Mouse (Mus musculus): ENCODE measurements around the gene Zbtb25. TPM values are rescaled to one million over a fixed set of nuclear protein-coding genes. Genes with fewer than 3 reads are reported as not detected.

The Zbtb25 gene
- polyA plus RNA-seq, 1 experiment from 2014 or later = 15.6 TPM

- H3K36me3 ChIP-seq = no peaks in the 10 kb centered on the region
- H3K9me3 ChIP-seq = no peaks in the 10 kb centered on the region
- peak overlapping the region; percentile 77 for H3K4me2 ChIP-seq
- peaks cover 27% of the 10 kb centered on the region for H3K4me1 ChIP-seq (replicated peaks)
- peak overlapping the region; percentile 57 for H3K4me3 ChIP-seq
- H3K27me3 ChIP-seq = peaks cover 56% of the 10 kb centered on the region
- ATAC-seq (ENCODE audit: low read depth) = peak; percentile 94
- H3K9ac ChIP-seq = peak overlapping the region; percentile 71
- peak overlapping the region; percentile 87 for H3K27ac ChIP-seq (replicated peaks)
- WGBS = under 1% methylated on average over 54 of the region's 54 CpGs
Observed at GRCm38 (mm10) chr12:76402991-76403885, 33.8 kb upstream of the Zbtb25 start.

- Histone ChIP-seq H3K36me3 (no peaks in the 10 kb centered on the region), H3K9ac (no peak overlapping the region), H3K4me3 (no peak overlapping the region), H3K9me3 (no peaks in the 10 kb centered on the region), H3K27me3 (peaks cover 42% of the 10 kb centered on the region), H3K4me2 (no peak overlapping the region), H3K4me1 (replicated peaks) (peaks cover 27% of the 10 kb centered on the region), H3K27ac (replicated peaks) (no peak overlapping the region)
- no peak for ATAC-seq (ENCODE audit: low read depth)
- 58% methylated on average over 3 of the region's 3 CpGs for WGBS
Observed at GRCm38 (mm10) chr12:76401674-76402073, 32.3 kb upstream of the Zbtb25 start.

- no peak overlapping the region for H3K9ac ChIP-seq
- no peak overlapping the region for H3K4me2 ChIP-seq
- H3K4me1 ChIP-seq (replicated peaks) = no peaks in the 10 kb centered on the region
- peaks cover 9% of the 10 kb centered on the region for H3K27me3 ChIP-seq
- H3K36me3 ChIP-seq = no peaks in the 10 kb centered on the region
- 84% methylated on average over 5 of the region's 5 CpGs for WGBS
- no peak overlapping the region for H3K27ac ChIP-seq (replicated peaks)
- H3K9me3 ChIP-seq = no peaks in the 10 kb centered on the region
- no peak overlapping the region for H3K4me3 ChIP-seq
- ATAC-seq (ENCODE audit: low read depth) = no peak
Observed at GRCm38 (mm10) chr12:76397281-76397680, 27.9 kb upstream of the Zbtb25 start.

- Histone ChIP-seq H3K4me2 (no peak overlapping the region), H3K9ac (no peak overlapping the region), H3K27me3 (no peaks in the 10 kb centered on the region), H3K4me1 (replicated peaks) (no peaks in the 10 kb centered on the region), H3K9me3 (no peaks in the 10 kb centered on the region), H3K27ac (replicated peaks) (no peak overlapping the region), H3K36me3 (no peaks in the 10 kb centered on the region), H3K4me3 (no peak overlapping the region)
- 84% methylated on average over 5 of the region's 5 CpGs for WGBS
- ATAC-seq (ENCODE audit: low read depth) = no peak
Observed at GRCm38 (mm10) chr12:76392979-76393378, 23.6 kb upstream of the Zbtb25 start.

GRCm38 (mm10) chr12:76391595-76392271 lies 22.3 kb upstream of the Zbtb25 start:
- Histone ChIP-seq H3K4me1 (replicated peaks) (no peaks in the 10 kb centered on the region), H3K4me3 (no peak overlapping the region), H3K9ac (no peak overlapping the region), H3K27me3 (no peaks in the 10 kb centered on the region), H3K27ac (replicated peaks) (no peak overlapping the region), H3K36me3 (peaks cover 5% of the 10 kb centered on the region), H3K4me2 (no peak overlapping the region), H3K9me3 (no peaks in the 10 kb centered on the region)
- 73% methylated on average over 3 of the region's 3 CpGs for whole genome bisulfite sequencing
- no peak for ATAC-seq (ENCODE audit: low read depth)

- Histone ChIP-seq H3K36me3 (peaks cover 22% of the 10 kb centered on the region), H3K9ac (no peak overlapping the region), H3K4me1 (replicated peaks) (no peaks in the 10 kb centered on the region), H3K4me2 (no peak overlapping the region), H3K9me3 (no peaks in the 10 kb centered on the region), H3K27me3 (no peaks in the 10 kb centered on the region), H3K27ac (replicated peaks) (no peak overlapping the region), H3K4me3 (no peak overlapping the region)
- ATAC-seq (ENCODE audit: low read depth) = no peak
- 63% methylated on average over 11 of the region's 11 CpGs for WGBS
Observed at GRCm38 (mm10) chr12:76388794-76389193, 19.4 kb upstream of the Zbtb25 start.

- no peaks in the 10 kb centered on the region for H3K4me1 ChIP-seq (replicated peaks)
- 96% methylated on average over 8 of the region's 8 CpGs for WGBS
Observed at GRCm38 (mm10) chr12:76385342-76385741, 15.9 kb upstream of the Zbtb25 start.

GRCm38 (mm10) chr12:76380151-76380550 lies 10.7 kb upstream of the Zbtb25 start:
- H3K27me3 ChIP-seq = no peaks in the 10 kb centered on the region
- 90% methylated on average over 7 of the region's 7 CpGs for WGBS
- no peak overlapping the region for H3K9ac ChIP-seq
- H3K4me1 ChIP-seq (replicated peaks) = no peaks in the 10 kb centered on the region
- H3K9me3 ChIP-seq = no peaks in the 10 kb centered on the region
- no peak overlapping the region for H3K27ac ChIP-seq (replicated peaks)
- H3K4me2 ChIP-seq = no peak overlapping the region
- H3K36me3 ChIP-seq = 0 out of 2 replicates have a peak, but pooled peaks cover 2% of the 10 kb centered on the region
- no peak overlapping the region for H3K4me3 ChIP-seq
- no peak for ATAC-seq (ENCODE audit: low read depth)

More at GRCm38 (mm10) chr12:76385342-76385741, 15.9 kb upstream of the Zbtb25 start:
- ATAC-seq (ENCODE audit: low read depth) = no peak
- H3K4me3 ChIP-seq = no peak overlapping the region
- no peaks in the 10 kb centered on the region for H3K9me3 ChIP-seq
- H3K9ac ChIP-seq = no peak overlapping the region
- no peaks in the 10 kb centered on the region for H3K27me3 ChIP-seq
- no peak overlapping the region for H3K4me2 ChIP-seq
- no peak overlapping the region for H3K27ac ChIP-seq (replicated peaks)
- H3K36me3 ChIP-seq = peaks cover 22% of the 10 kb centered on the region

GRCm38 (mm10) chr12:76378556-76378955 lies 9.2 kb upstream of the Zbtb25 start:
- Histone ChIP-seq H3K9me3 (no peaks in the 10 kb centered on the region), H3K36me3 (no peaks in the 10 kb centered on the region), H3K27ac (replicated peaks) (no peak overlapping the region), H3K4me2 (no peak overlapping the region), H3K9ac (no peak overlapping the region), H3K4me3 (no peak overlapping the region), H3K4me1 (replicated peaks) (peaks cover 5% of the 10 kb centered on the region), H3K27me3 (no peaks in the 10 kb centered on the region)
- ATAC-seq (ENCODE audit: low read depth) = no peak
- WGBS = 91% methylated on average over 5 of the region's 5 CpGs

GRCm38 (mm10) chr12:76377726-76378125 lies 8.3 kb upstream of the Zbtb25 start:
- WGBS = 89% methylated on average over 3 of the region's 3 CpGs
- H3K27ac ChIP-seq (replicated peaks) = no peak overlapping the region
- H3K9ac ChIP-seq = no peak overlapping the region
- H3K4me1 ChIP-seq (replicated peaks) = peaks cover 10% of the 10 kb centered on the region
- no peak for ATAC-seq (ENCODE audit: low read depth)
- H3K4me3 ChIP-seq = no peak overlapping the region
- no peak overlapping the region for H3K4me2 ChIP-seq
- no peaks in the 10 kb centered on the region for H3K27me3 ChIP-seq
- H3K36me3 ChIP-seq = no peaks in the 10 kb centered on the region
- H3K9me3 ChIP-seq = no peaks in the 10 kb centered on the region

GRCm38 (mm10) chr12:76377059-76377458 lies 7.7 kb upstream of the Zbtb25 start:
- Histone ChIP-seq H3K4me2 (no peak overlapping the region), H3K27me3 (no peaks in the 10 kb centered on the region), H3K9ac (no peak overlapping the region), H3K27ac (replicated peaks) (no peak overlapping the region), H3K9me3 (no peaks in the 10 kb centered on the region), H3K4me1 (replicated peaks) (peaks cover 17% of the 10 kb centered on the region), H3K4me3 (no peak overlapping the region), H3K36me3 (no peaks in the 10 kb centered on the region)
- ATAC-seq (ENCODE audit: low read depth) = peak; percentile 27; the same call in 1 of the 2 replicates
- WGBS = 93% methylated on average over 6 of the region's 6 CpGs

- 33% methylated on average over 7 of the region's 7 CpGs for WGBS
- no peak for ATAC-seq (ENCODE audit: low read depth)
- no peaks in the 10 kb centered on the region for H3K36me3 ChIP-seq
- peaks cover 21% of the 10 kb centered on the region for H3K4me1 ChIP-seq (replicated peaks)
- H3K9ac ChIP-seq = no peak overlapping the region
- no peaks in the 10 kb centered on the region for H3K27me3 ChIP-seq
- H3K4me3 ChIP-seq = no peak overlapping the region
- H3K4me2 ChIP-seq = no peak overlapping the region
- no peaks in the 10 kb centered on the region for H3K9me3 ChIP-seq
- H3K27ac ChIP-seq (replicated peaks) = no peak overlapping the region
Observed at GRCm38 (mm10) chr12:76376649-76377048, 7.2 kb upstream of the Zbtb25 start.

Measured in neural tube, embryonic 13.5 days (tissue).